Mouse (Mus musculus) cerebellum, postnatal 4 days (tissue): ENCODE measurements around the gene Wdpcp.

Experiments
- DNase-seq, 2 experiments: peaks; one replicate each; pipeline ENCODE4 v3.0.0; 2022; ENCODE audit warnings: low spot score in 2 of 2, mixed read lengths in 1 of 2

The Wdpcp gene

DNA sequence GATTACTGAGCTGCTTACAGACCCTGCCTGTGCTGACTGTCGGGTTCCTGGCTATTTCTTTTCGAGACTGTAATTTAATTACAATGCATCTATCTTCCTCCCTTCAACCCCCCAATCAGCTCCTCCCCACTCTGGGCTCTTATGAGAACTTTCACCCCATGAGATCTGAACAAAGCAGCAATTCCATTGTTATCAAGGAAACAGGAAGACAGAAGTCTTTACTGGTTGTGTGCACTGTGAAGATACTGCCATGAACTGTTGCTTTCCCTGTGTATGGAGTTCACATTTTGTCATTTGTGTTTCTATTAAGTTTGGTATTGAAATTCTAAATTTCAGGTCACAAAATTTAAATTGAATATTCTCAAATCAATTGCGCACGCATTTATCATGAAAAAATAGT, 177.5 kb downstream of the Wdpcp start:
- no peak for DNase-seq

DNA sequence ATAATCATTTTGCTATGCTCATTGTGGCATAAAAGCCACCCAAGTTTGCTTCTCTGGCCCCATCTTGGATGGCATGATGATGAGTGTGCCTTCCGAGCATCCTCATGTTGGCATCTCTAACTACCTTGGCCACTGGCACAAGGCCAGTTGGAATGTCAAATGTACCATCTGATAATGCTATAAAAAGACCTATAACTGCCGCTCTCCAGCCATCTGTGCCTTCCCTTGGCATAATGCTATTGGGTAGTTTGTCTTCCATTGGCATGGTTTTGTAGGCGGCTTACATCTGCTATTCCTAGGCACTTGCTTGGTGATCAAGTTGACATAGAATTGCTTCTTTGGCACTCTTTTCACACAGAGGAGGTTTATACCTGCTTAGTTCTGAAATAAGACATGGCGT, 191.2 kb downstream of the Wdpcp start:
- peak in 1 of 2 experiments; percentile 56 for DNase-seq

DNA sequence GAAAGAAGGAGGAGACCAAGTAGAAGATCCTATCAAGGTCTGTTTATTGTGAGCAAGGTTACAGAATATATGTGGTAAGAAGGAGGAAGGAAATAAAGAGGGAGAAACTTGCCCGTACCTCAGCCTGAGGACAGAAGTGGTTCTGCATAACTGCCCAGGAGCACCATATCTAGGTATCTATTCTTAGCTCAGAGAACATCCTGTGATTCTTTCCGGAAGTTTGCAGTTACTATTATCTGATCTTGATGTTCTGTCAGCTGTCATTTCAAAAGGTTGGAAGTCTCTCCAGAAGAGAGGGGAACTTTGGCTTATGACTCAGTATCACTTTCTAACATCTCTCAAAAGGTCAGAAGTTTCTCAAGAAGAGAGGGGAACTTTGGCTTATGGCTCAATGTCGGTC, 216.8 kb downstream of the Wdpcp start:
- no peak for DNase-seq

DNA sequence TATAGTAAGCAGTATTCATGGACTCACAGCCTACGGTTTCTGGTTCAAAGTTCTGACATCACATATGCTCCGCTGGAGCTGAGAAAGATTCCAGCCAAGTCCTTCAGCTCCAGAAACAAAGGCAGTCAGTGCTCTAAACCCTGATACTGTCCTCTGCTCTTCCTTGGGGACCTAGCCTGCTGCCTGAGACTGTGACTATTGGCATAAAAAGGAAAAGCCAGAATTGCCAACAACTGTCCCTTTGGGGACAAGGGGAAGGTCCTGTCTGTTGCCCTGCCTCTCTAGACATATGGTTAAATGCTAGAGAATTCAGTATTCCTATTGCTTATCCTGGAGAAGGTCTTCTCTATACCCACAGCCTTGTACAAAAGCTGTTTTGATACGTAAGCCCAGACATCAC, 252.9 kb downstream of the Wdpcp start:
- no peak for DNase-seq

DNA sequence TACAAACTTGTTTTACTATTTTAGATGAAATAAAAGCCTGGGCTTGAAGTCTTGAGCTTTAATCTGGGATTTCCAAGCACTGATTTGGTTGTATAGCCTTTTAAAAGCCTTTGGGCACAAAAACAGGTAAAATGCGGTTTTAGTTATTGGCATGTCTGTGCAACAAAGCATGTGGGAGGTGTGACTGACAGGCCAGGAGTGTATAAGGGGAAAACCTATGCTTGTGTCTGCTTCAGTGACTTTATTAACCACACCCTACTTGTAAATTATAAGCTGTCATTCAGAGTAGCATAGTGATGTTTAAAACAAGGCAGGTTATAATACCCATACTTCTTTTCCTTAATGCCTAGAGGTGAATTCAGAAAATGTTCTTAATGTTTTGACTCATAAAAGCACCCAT, 254.5 kb downstream of the Wdpcp start:
- no peak for DNase-seq

DNA sequence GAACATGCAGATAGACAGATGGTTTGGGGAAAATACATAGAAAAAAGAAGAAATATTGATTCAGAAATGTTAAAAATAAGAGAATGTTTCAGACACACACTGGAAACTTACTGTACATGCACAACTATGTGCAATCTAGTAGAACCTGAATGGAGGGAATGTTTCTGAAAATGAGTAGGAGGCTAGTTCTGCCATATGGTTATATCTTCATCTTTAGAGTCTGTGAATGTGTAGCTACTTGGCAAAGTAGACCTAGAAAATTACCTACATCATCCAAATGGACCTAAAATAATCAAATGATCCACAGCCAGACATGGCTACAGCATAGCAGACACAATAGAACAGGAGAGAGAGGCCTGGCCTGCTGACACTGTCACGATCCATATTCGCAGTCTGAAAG, 275.0 kb downstream of the Wdpcp start:
- no peak for DNase-seq

DNA sequence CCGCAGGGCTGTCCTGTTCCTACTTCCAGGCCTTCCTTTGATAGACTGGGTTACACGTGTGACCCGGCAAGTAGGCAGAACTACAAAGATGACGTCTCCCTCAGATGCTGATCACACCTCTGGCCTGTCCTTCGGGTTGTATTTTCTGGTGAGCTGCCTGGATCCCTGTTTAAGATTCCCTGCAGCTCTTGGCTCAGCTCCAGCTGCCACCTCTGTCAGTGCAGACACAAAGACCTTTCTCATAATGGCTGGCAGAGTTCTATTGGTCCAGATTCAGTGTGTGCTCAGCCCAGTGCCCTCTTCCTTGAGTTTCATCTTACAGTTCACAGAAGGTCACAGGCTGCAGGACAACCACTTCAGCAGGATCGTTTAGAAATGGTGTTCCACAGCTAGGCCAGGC, 292.0 kb downstream of the Wdpcp start:
- DNase-seq, result no peak

DNA sequence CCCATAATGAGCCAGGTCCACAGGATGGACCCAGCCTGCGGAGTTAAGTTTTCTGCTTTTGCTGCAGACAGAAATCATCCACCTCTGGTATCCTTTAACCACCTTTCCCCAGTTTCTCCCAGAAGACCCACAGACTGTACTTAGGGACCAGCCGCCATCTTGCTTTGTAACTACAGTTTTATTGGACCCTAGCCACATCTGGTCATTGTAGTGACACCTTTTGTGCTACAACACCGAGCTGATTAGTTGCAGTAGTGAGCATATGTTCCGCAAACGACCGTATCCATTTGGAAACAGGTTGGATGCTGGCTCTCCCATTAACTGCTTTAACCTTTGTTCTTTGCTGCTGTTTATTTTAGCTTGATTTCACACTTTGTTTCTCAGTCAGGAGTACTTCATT, 292.5 kb downstream of the Wdpcp start:
- no peak for DNase-seq

DNA sequence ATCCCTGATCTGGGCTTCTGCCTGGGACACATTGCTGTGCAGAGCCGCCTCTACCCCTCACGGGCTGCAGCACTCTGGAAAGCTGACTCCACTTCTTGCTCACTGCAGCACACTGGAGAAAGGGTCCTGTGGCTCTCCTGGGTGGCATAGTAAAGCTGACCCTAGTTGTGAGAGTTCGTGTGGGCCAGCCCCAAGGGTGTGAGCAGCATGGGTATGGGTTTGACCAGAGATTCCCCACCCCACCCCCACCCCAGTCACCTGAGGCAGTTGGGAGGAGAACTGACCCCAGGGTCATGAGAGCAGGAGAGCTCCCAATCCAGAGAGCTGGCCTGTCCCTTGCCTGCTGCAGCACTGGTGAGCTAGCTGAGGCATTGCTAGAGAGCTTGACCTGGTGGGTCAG, 296.6 kb downstream of the Wdpcp start:
- DNase-seq, result no peak

DNA sequence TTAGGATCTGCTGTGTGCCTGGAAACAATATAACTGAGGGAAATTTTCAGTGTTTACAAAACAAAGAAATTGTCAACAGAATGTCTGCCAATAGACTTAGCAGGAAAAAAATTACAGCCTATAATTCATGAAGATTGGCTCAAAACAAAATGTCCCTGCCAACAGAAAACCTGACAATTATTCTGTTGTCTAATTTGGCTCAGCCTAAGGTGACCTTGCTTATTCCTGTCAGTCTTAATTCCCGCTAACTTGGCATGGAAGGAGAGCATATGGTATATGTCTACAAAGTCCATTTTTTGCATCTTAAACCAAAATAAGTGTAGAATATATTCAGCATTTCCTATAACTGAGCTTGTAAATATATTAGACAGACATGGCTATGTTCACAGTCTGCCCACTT, 298.8 kb downstream of the Wdpcp start:
- DNase-seq, result no peak

DNA sequence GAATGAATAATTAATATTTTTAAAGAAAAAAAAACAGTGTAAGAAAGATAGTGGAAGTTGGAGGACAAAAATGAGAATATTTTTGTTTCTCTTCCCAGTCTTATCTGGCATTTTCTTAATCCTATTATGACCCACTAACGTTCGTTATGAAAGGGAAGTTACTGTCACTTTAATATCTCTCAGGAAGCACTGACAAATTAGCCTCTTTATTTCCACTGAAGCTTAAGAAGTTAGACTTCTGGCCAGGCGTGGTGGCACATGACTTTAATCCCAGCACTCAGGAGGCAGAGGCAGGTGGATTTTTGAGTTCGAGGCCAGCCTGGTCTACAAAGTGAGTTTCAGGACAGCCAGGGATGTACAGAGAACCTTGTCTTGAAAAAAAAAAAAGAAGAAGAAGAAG, 299.7 kb downstream of the Wdpcp start:
- DNase-seq, result no peak

DNA sequence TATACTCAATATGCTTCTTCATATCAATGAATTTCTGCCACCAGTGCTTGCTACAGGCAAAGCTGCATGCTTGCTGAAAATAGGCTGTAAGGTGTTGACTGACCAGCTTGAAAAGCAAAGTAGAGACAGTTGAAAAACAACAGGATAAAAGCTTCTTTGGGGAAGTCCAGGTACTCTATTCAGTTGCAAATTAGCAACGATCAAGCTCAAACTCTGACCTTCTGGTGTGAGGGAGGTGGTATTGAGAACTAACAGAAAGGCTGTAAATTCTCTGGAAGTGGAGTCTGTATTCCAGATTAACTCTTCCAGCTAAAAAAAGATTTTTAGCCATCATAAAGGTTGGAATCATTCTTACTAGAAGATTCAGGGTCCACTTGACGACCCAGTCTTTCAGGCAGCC, 303.0 kb downstream of the Wdpcp start:
- DNase-seq, result no peak

DNA sequence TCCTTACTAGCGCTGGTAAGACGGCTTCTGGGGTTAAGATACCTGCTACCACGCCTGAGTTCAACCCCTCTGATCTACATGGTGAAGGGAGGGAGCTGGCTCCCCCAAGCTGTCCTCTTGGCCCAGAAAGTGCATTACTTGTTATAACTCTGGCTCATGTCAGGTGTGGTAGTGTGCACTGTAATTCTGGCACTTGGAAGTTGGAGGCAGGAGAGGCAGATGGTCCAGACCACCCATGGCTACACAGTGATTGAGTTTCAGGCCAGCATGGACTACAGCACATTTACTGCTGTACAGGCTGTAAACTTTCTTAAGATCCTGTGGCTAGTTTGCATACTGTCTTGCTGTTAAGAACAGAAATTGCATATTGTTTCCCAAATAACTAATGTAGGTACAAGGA, 322.7 kb downstream of the Wdpcp start:
- no peak for DNase-seq

DNA sequence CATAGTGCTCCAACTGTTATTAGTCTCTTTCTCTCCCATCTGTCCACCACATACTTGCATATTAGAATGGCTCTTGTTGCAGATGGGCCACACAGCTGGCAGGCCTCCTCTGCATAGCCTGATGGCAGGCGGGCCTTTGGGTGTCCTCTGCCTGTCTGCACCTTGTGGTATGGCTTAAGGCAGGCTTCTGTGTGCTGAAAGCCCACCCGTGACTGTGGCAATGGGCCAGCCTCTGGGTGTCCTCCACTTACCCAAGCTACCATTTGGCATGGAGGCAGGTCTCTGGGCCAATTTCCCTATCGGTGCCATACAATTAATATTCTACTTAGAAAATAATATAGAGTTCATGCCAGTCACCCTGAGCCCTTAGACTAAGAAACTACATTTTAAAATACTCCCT, 350.5 kb downstream of the Wdpcp start:
- DNase-seq, result peak in 1 of 2 experiments; percentile 25
